Mouse (Mus musculus) heart, adult 2 months (tissue): ENCODE measurements around the gene Tbc1d8b.

ENCODE experiments used
- CTCF ChIP-seq: fragments of 200-600 bp; IDR thresholded peaks from 2 replicates; pipeline ENCODE4 v1.8.1; 2022; ENCODE audit warnings: antibody characterized with exemption, mild to moderate bottlenecking, moderate library complexity
- POLR2A ChIP-seq: fragments of 200-500 bp; IDR thresholded peaks from 2 replicates; pipeline ENCODE4 v1.6.1; 2011; ENCODE audit warnings: mild to moderate bottlenecking, low read depth, low read length, control low read depth; ENCODE audit not compliant: insufficient read depth

GRCm38 (mm10) chrX:139775084-139775612, 90.4 kb downstream of the Tbc1d8b start:
- TF ChIP-seq CTCF, result no peak
- TF ChIP-seq POLR2A, result no peak
